Mouse (Mus musculus): ENCODE results near the gene Dcxr. TPM values are rescaled to one million over a fixed set of nuclear protein-coding genes. Genes with fewer than 3 reads are reported as not detected.
"Not testable (repeated sequence)": the region's sequence is repeated elsewhere in the genome, so short reads cannot be mapped to it uniquely, and the experiment has no call there.

Gene Dcxr
- polyA plus RNA-seq (2016; fragmentation: Nextera tagmentation; extraction: Ambion mirVana), result 8.8 and 10.6 TPM in 2 replicates

DNA sequence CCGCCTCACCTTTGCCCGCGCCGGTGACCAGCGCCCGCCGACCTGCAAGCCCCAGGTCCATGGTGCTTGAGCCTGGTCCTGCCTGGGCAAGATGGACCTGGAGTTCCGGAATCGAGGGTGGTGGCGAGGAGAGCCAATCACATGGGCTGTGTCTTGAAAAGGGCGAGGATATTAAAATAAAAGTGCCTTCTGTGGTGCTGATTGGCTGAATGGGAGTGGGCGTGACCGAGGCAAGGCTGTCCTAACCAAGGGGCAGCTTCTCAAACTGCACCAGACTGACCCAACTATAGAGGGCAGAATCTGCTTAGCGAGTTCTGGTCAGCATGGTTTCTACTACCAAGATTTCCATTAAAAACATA is at the start of gene Dcxr:
Dcxr (minus strand) TSS at position 113 of the 359 bp plus-strand sequence.
- DNase-seq (ENCODE audit: low spot score), result peak; percentile 96
- Histone ChIP-seq H3K36me3 (no peaks in the 10 kb centered on the region), H3K9me3 (no peaks in the 10 kb centered on the region), H3K27me3 (ENCODE audit: insufficient read depth, poor library complexity, severe bottlenecking) (peaks cover 84% of the 10 kb centered on the region), H3K27ac (peak within 1 kb of the TSS; percentile 42; the same call in 1 of the 2 replicates), H3K4me1 (peaks cover 24% of the 10 kb centered on the region), H3K4me3 (peak within 1 kb of the TSS; percentile 75)
- 2% methylated on average over 14 of the region's 14 CpGs for WGBS

DNA sequence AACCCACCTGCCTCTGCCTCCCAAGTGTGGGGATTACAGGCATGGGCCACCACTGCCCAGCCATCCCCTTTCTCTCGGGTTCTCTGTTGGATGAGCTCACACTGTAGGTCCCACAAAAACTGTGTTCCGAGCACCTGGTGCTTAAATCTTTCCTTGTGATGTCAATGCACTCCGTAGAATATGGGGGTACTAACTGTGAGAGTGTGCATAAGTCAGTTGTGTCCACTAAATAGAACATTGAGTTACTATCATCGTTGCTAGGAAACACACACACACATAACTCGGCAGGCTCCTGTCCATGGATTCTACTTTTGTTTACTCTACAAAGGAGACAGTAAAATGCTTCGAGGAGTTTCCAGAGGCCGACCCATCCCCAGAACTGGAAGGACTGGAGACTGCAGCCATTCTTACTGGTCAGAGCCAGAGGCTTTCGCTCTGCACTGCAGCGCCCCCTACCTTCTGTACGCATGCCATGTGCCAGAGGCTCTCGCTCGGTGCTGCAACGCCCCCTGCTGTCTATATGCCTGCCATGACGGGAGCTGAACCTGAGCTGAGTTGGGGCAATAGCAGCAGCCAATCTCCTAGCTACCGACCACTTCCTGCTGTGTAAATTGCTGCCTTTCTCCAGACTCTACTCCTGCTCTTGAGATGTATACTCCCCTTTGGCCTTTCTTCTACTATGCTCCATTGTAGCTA is 48.8 kb upstream of the Dcxr start:
- H3K4me3 ChIP-seq, result 0 out of 2 replicates have a peak overlapping the region, but pooled peaks have one; percentile 18
- H3K27ac ChIP-seq, result no peak overlapping the region
- no peaks in the 10 kb centered on the region for H3K9me3 ChIP-seq
- H3K4me1 ChIP-seq, result 0 out of 2 replicates have a peak, but pooled peaks cover 4% of the 10 kb centered on the region
- DNase-seq (ENCODE audit: low spot score), result peak; percentile 94
- no peaks in the 10 kb centered on the region for H3K27me3 ChIP-seq (ENCODE audit: insufficient read depth, poor library complexity, severe bottlenecking)
- WGBS, result 27% methylated on average over 15 of the region's 15 CpGs
- H3K36me3 ChIP-seq, result peaks cover 6% of the 10 kb centered on the region

DNA sequence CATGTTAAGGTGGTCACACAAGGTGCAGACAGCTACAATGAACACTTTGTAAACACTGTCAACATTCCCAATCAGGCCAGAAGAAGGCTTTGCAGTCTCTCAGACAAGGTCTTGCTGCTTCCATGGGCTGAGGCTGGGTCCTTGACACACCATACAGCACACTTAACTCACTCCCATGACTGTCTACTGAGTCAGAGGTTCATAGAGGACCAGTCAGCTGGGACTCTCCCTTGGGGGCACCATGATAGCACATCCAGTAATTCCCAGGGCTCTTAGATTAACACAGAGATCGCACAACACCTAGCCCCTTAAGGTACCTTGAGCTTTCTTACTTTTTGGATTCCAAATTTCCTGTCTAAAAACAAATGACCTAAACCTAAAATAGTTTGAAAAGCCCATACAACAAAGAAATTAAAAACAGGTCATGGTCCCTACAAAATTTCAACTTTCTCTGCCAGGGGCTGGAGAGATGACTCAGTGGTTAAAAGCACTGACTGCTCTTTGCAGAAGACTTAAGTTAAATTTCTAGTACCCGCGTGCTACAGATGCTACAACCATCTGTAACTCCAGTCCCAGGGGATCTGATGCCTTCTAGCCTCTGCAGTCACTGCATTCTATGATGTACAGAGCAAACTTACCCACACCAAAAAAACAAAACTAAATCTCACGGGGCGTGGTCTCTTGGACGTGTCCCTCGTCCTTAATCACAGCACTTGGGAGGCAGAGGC is 46.5 kb upstream of the Dcxr start:
- no peaks in the 10 kb centered on the region for H3K36me3 ChIP-seq
- H3K4me1 ChIP-seq, result 0 out of 2 replicates have a peak, but pooled peaks cover 4% of the 10 kb centered on the region
- WGBS, result 83% methylated on average over 7 of the region's 7 CpGs
- H3K4me3 ChIP-seq, result no peak overlapping the region
- DNase-seq (ENCODE audit: low spot score), result no peak
- H3K9me3 ChIP-seq, result no peaks in the 10 kb centered on the region
- H3K27me3 ChIP-seq (ENCODE audit: insufficient read depth, poor library complexity, severe bottlenecking), result no peaks in the 10 kb centered on the region
- H3K27ac ChIP-seq, result no peak overlapping the region

DNA sequence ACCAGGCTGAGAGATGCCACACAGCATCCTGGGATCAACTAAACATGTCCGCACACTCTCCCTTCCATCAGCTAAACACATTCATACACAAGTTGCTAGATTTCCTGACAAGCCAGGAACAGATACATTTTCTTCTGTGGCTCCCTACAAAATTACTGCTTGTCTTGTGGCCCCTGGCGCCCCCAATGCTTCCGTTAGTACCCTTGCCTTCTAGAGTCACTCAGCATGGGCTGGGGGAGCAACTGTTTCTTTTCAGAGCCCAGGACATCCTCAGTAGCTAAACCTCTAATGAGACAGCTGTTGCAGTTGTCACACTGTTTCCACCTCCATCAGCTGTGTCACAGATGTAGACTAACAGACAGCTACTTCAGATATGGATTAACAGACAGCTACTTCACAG is 45.7 kb upstream of the Dcxr start:
- 0 out of 2 replicates have a peak, but pooled peaks cover 4% of the 10 kb centered on the region for H3K4me1 ChIP-seq
- no peak overlapping the region for H3K4me3 ChIP-seq
- H3K27me3 ChIP-seq (ENCODE audit: insufficient read depth, poor library complexity, severe bottlenecking), result peaks cover 6% of the 10 kb centered on the region; the same call in 1 of the 2 replicates
- H3K9me3 ChIP-seq, result no peaks in the 10 kb centered on the region
- DNase-seq (ENCODE audit: low spot score), result no peak
- 68% methylated on average over 3 of the region's 3 CpGs for WGBS
- H3K36me3 ChIP-seq, result no peaks in the 10 kb centered on the region
- no peak overlapping the region for H3K27ac ChIP-seq

DNA sequence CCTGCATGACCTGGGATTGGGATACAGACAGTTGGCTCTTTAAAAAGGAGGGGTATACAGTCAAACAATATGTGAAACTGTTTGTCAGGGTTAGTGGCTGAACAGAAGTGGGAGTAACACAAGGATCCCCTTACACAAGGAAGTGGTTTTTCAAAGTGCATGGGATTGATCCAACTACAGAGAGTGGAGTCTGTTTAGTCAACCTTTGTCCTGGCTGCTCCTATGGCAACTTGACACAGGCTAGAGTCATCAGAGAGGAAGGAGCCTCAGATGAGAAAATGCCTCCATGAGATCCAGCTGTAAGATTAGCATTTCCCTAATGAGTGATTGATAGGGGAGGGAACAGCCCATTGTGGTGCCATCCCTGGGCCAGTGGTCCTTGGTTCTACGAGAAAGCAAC is 41.1 kb upstream of the Dcxr start:
- WGBS, result 70% methylated on average over 1 of the region's 1 CpGs
- DNase-seq (ENCODE audit: low spot score), result no peak
- no peak overlapping the region for H3K4me3 ChIP-seq
- H3K27me3 ChIP-seq (ENCODE audit: insufficient read depth, poor library complexity, severe bottlenecking), result peaks cover 28% of the 10 kb centered on the region
- no peaks in the 10 kb centered on the region for H3K36me3 ChIP-seq
- H3K9me3 ChIP-seq, result no peaks in the 10 kb centered on the region
- H3K4me1 ChIP-seq, result no peaks in the 10 kb centered on the region
- no peak overlapping the region for H3K27ac ChIP-seq

DNA sequence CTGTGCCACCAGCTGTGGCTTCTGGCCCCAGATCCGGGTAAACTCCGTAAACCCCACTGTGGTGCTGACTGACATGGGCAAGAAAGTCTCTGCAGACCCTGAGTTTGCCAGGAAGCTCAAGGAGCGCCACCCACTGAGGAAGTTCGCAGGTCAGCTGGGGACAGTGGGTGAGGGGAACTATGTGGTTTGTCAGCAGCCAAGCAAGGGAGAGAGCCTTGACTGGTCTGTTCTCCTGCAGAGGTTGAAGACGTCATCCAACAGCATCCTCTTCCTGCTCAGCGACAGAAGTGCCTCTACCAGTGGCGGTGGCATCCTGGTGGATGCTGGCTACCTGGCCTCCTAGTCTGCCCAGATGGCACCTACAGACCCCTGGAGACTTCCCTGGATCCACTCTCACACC is 39.9 kb upstream of the Dcxr start:
- not testable (repeated sequence) for H3K4me1 ChIP-seq; H3K27ac ChIP-seq; DNase-seq (ENCODE audit: low spot score); H3K36me3 ChIP-seq; H3K9me3 ChIP-seq; H3K4me3 ChIP-seq
- WGBS, result 59% methylated on average over 4 of the region's 7 CpGs
- H3K27me3 ChIP-seq (ENCODE audit: insufficient read depth, poor library complexity, severe bottlenecking), result peaks cover 34% of the 10 kb centered on the region

DNA sequence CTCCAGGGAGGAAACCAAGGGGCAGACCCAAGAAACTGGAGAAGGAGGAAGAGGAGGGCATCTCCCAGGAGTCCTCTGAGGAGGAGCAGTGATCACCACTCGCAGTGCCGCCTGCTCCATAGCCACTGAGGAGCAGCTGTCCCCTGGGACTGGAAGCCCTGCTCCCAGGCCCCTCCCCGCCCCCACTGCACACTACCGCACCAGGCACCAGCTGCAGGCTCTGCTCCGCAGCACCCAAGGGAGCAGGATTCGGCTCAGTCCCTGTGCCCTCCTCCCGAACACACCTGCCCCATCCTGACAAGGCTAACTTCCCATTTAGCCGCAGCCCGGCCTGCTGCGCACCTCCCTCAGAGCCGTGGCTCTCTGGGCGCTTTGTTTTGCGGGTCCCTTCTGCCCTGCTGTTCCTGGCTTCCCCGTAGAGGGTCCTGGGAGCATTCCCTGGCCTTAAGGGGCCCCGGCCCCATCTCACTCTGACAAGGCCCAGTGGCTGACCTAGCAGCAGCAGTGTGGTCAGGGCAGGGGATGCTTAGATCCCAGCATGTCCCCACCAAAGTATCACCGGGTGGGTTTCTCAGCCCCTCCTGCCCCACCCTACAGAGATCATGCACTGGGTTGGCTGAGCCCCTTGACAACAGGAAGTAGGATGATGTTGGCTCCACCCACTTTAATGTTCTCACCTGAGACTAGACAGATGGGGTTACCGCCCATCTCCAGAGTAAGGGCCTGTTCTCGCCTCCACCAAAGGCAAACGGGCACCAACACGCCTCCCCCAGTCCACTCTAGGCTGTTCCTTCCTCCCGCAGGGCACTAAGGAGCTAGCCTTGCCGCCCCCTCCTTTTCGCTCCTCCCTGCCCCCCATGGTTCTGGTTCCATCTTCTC is 36.3 kb upstream of the Dcxr start:
- Histone ChIP-seq H3K27me3 (ENCODE audit: insufficient read depth, poor library complexity, severe bottlenecking) (peaks cover 41% of the 10 kb centered on the region), H3K4me3 (peak overlapping the region; percentile 36)
- H3K36me3 ChIP-seq; DNase-seq (ENCODE audit: low spot score); H3K9me3 ChIP-seq; H3K27ac ChIP-seq; H3K4me1 ChIP-seq: not testable (repeated sequence)
- WGBS, result 3% methylated on average over 5 of the region's 23 CpGs

DNA sequence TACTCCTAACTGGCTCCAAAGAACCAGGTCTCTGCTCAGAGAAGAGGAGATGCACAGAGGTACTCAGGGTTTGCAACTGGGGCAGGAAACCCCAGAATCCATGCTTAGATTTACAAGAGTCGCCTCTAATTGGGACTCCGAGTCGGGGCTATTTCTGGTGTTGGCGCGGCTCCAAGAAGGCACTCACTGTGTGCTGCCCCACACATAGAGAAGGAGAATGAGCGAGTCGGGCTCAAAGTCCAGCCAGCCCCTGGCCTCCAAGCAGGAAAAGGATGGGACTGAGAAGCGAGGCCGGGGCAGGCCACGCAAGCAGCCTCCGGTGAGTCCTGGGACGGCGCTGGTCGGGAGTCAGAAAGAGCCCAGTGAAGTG is 35.6 kb upstream of the Dcxr start, which contains the start of gene Hmga1b:
Hmga1b (plus strand) TSS at position 123 of the 370 bp plus-strand sequence.
- Histone ChIP-seq H3K9me3 (peaks cover 13% of the 10 kb centered on the region), H3K27ac (peak within 1 kb of the TSS; percentile 44; the same call in 1 of the 2 replicates), H3K4me3 (peak within 1 kb of the TSS; percentile 36), H3K27me3 (ENCODE audit: insufficient read depth, poor library complexity, severe bottlenecking) (peaks cover 38% of the 10 kb centered on the region)
- 12% methylated on average over 14 of the region's 14 CpGs for WGBS
- not testable (repeated sequence) for H3K36me3 ChIP-seq; H3K4me1 ChIP-seq; DNase-seq (ENCODE audit: low spot score)

DNA sequence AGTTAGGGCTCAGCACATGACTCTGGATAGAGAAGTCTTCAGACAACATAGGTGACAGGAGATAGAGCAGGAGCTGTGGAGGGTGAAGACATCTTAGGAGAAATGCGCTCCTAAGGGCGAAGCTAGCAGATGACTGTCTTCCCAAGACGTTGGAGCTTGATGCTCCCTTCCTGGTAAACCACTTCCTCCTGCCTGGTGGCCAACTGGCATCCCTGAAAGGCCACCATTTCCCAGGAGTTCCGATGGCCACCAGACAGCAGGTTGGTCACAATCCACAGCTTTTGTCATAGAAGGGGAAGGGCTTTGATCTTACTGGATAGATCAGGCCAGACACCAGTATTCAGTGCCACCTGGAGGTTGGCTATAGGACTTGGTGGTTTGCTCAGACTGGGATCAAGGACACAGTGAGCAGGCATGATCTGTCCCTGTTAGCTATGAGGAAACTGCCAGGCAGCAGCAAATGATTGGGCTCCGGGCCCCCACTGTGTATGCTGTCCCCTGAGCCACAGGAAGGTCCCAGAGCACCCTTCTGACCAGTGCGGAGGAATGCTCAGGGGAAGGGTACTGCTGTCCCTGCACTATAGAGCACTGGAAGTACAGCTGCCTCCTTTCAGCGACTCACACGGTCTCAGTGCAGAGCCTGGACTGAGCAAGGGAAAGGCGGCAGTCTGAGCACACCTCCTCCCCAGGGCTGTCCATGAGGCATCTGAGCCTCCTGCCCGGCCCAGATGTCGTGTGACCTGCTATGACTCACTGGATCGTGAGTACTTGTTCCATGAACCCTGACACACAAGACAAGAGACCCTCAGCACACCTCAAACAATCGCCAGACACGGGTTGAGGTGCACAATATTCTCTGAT is 35.0 kb upstream of the Dcxr start:
- H3K27me3 ChIP-seq (ENCODE audit: insufficient read depth, poor library complexity, severe bottlenecking), result peaks cover 38% of the 10 kb centered on the region
- H3K27ac ChIP-seq, result peak overlapping the region; percentile 44; the same call in 1 of the 2 replicates
- DNase-seq (ENCODE audit: low spot score), result no peak
- H3K4me3 ChIP-seq, result peak overlapping the region; percentile 36; the same call in 1 of the 2 replicates
- no peaks in the 10 kb centered on the region for H3K36me3 ChIP-seq
- WGBS, result 66% methylated on average over 14 of the region's 14 CpGs
- peaks cover 10% of the 10 kb centered on the region for H3K4me1 ChIP-seq
- H3K9me3 ChIP-seq, result peaks cover 13% of the 10 kb centered on the region

DNA sequence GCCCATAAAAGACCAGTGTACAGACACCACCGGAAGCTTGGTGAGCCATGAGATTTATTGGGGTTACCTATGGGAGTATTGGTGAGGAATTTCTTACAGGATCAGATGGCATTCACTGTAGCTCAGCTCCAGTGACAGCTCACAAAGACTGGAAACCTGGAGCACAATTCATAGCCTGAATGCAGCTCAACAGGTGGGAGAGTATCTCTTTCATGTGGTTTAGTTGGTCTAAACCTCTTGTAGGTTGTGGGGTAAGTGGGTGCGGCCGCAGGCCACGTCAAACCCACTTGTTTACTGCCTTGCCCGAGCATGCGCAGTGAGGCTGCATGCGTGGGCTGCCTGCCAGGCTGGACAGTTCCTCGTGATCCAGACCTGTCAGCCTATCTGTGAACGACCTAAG is 33.2 kb upstream of the Dcxr start:
- DNase-seq (ENCODE audit: low spot score), result no peak

DNA sequence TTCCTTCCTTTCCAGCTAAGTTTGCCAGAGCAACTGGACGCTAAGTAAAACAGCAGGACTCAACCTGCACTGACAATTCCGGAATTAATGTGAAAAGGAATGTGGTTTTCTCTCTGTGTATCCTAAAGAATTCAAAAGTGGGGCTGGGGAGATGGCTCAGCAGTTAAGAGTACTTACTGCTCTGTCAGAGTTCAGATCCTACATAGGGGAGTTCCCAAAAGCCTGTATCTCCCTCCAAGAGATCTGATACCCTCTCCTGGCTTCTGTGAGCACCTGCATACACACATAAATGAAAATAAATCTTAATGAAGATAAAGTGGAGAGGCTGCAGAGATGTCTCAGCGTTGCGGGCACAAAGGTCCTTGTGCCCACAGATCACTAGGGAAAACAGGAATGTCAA is 24.5 kb upstream of the Dcxr start:
- no peaks in the 10 kb centered on the region for H3K4me1 ChIP-seq
- 73% methylated on average over 4 of the region's 4 CpGs for WGBS
- no peak for DNase-seq (ENCODE audit: low spot score)
- H3K27ac ChIP-seq, result no peak overlapping the region
- no peak overlapping the region for H3K4me3 ChIP-seq
- peaks cover 6% of the 10 kb centered on the region; the same call in 1 of the 2 replicates for H3K27me3 ChIP-seq (ENCODE audit: insufficient read depth, poor library complexity, severe bottlenecking)
- no peaks in the 10 kb centered on the region for H3K9me3 ChIP-seq
- H3K36me3 ChIP-seq, result no peaks in the 10 kb centered on the region

More for the DNA sequence above, 33.2 kb upstream of the Dcxr start:
- Histone ChIP-seq H3K4me3 (no peak overlapping the region), H3K36me3 (no peaks in the 10 kb centered on the region), H3K27me3 (ENCODE audit: insufficient read depth, poor library complexity, severe bottlenecking) (peaks cover 24% of the 10 kb centered on the region), H3K4me1 (peaks cover 10% of the 10 kb centered on the region), H3K27ac (no peak overlapping the region), H3K9me3 (peaks cover 13% of the 10 kb centered on the region)
- 88% methylated on average over 9 of the region's 9 CpGs for WGBS

DNA sequence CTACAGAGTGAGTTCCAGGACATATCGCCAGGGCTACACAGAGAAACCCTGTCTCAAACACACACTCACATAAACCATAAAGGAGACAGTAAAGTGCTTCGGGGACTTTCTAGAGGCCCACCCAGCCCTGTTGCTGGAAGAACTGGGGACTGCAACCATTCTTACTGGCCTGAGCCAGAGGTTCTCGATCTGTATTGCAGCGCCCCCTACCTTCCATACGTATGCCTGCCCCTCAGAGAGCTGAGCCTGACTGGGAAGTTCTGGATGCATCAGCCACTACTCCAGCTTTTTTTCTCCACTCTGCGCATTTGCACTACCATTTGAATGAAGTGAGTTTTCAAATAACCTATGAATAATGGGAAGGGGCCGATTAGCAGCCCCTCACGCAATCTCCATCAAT is 22.3 kb upstream of the Dcxr start:
- DNase-seq (ENCODE audit: low spot score), result no peak
- Histone ChIP-seq H3K27ac (no peak overlapping the region), H3K9me3 (no peaks in the 10 kb centered on the region), H3K4me1 (no peaks in the 10 kb centered on the region), H3K27me3 (ENCODE audit: insufficient read depth, poor library complexity, severe bottlenecking) (peaks cover 6% of the 10 kb centered on the region; the same call in 1 of the 2 replicates), H3K36me3 (no peaks in the 10 kb centered on the region), H3K4me3 (no peak overlapping the region)
- WGBS, result 61% methylated on average over 8 of the region's 8 CpGs

Data from heart, embryonic 10.5 days (tissue).